Mouse (Mus musculus) frontal cortex, postnatal 14 days (tissue): Measurements from ENCODE around the gene Pram1.

Experiments
- DNase-seq, 2 experiments: peaks; one replicate each; pipeline ENCODE4 v3.0.0; 2022; ENCODE audit warnings: low spot score in 2 of 2

The Pram1 gene

GRCm38 (mm10) chr17:33669681-33670080 is 31.8 kb downstream of the Pram1 start:
- DNase-seq = no peak

GRCm38 (mm10) chr17:33673837-33674236 is 36.0 kb downstream of the Pram1 start:
- no peak for DNase-seq

DNA sequence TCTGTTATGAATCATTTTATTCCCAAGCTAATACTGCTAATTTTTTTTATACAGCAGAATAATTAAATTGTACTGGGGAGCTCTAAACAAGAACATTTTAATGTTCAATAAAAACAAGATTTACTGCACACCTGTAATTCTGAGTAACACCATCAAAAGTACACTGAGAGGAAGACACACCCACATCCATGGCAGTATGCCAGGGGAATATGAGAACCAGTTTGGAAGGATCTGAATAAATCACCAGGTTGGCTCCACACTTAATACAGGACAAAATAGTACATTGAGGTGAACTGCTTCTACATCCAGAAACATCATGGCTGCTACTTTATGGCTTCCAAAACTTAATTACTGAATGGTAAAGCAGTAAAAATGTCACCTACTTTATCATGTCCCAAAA is 37.6 kb downstream of the Pram1 start:
- no peak for DNase-seq

GRCm38 (mm10) chr17:33676086-33676485 is 38.2 kb downstream of the Pram1 start:
- no peak for DNase-seq

- DNase-seq = no peak
Observed at GRCm38 (mm10) chr17:33678771-33679170, 40.9 kb downstream of the Pram1 start.

DNA sequence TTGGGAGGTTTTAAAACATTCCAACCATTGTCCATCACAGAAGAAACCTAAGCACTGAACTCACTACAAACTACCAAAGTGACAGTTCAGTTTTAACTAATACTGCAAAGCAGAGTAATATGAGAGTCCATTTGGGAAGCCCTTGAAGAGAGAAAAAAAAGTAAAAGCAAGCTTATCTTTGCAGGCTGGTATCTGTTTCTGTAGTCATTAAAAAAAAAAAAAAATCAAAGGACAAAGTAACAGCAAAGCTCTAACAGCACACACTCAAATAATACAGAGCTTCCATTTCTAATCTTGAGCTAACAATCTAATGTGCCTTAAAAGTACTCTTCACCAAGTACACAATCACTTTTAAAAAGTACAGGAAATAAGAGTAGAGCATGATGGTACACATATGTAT is 43.9 kb downstream of the Pram1 start:
- DNase-seq = no peak

- peak; percentile 68 for DNase-seq
Observed at GRCm38 (mm10) chr17:33684671-33685231, 46.9 kb downstream of the Pram1 start.

- peak; percentile 95 to 97 for DNase-seq
Observed at GRCm38 (mm10) chr17:33685249-33685653, 47.4 kb downstream of the Pram1 start.

- no peak for DNase-seq
Observed at GRCm38 (mm10) chr17:33686760-33687159, 48.9 kb downstream of the Pram1 start, which contains the start of gene Hnrnpm. TSS of gene Hnrnpm (minus strand) at chr17:33686860.
